Mouse (Mus musculus): ENCODE results near the gene Rps8.
"Not testable (repeated sequence)": the region's sequence is repeated elsewhere in the genome, so short reads cannot be mapped to it uniquely, and the experiment has no call there.

Gene Rps8

GRCm38 (mm10) chr4:117155792-117156355 lies at the start of gene Rps8:
Gene Rps8 (minus strand): TSS chr4:117156243.
- DNase-seq (ENCODE audit: low spot score in 2 of 2), result peak; percentile 82 to 85

- no peak for DNase-seq (ENCODE audit: low spot score in 2 of 2)
Observed at GRCm38 (mm10) chr4:117202992-117203354, 46.9 kb upstream of the Rps8 start.

GRCm38 (mm10) chr4:117202046-117202991 lies 46.3 kb upstream of the Rps8 start:
- peak in 1 of 2 experiments; percentile 56 for DNase-seq (ENCODE audit: low spot score in 2 of 2)

- DNase-seq (ENCODE audit: low spot score in 2 of 2), result no peak
Observed at GRCm38 (mm10) chr4:117191804-117192203, 35.8 kb upstream of the Rps8 start.

GRCm38 (mm10) chr4:117190660-117191059 lies 34.6 kb upstream of the Rps8 start:
- no peak for DNase-seq (ENCODE audit: low spot score in 2 of 2)

GRCm38 (mm10) chr4:117189856-117190543 lies 34.0 kb upstream of the Rps8 start:
- DNase-seq (ENCODE audit: low spot score in 2 of 2), result peak; percentile 47 to 54

- DNase-seq (ENCODE audit: low spot score in 2 of 2), result peak; percentile 88 to 95
Observed at GRCm38 (mm10) chr4:117189382-117189855, 33.4 kb upstream of the Rps8 start.

- DNase-seq (ENCODE audit: low spot score in 2 of 2), result no peak
Observed at GRCm38 (mm10) chr4:117188969-117189368, 32.9 kb upstream of the Rps8 start.

GRCm38 (mm10) chr4:117182759-117183096 lies 26.7 kb upstream of the Rps8 start:
- not testable (repeated sequence) for DNase-seq (ENCODE audit: low spot score in 2 of 2)

GRCm38 (mm10) chr4:117181863-117182758 lies 26.1 kb upstream of the Rps8 start, which contains the start of gene Kif2c:
Gene Kif2c (minus strand): TSS chr4:117182639.
- DNase-seq (ENCODE audit: low spot score in 2 of 2), result peak; percentile 92 to 95

GRCm38 (mm10) chr4:117169936-117170335 lies 13.9 kb upstream of the Rps8 start:
- DNase-seq (ENCODE audit: low spot score in 2 of 2), result no peak

- DNase-seq (ENCODE audit: low spot score in 2 of 2), result no peak
Observed at GRCm38 (mm10) chr4:117161183-117161582, 5.1 kb upstream of the Rps8 start.

GRCm38 (mm10) chr4:117159666-117160065 lies 3.6 kb upstream of the Rps8 start:
- DNase-seq (ENCODE audit: low spot score in 2 of 2), result no peak

- no peak for DNase-seq (ENCODE audit: low spot score in 2 of 2)
Observed at GRCm38 (mm10) chr4:117156372-117156771, 329 bp upstream of the Rps8 start.

- peak in 1 of 2 experiments; percentile 35 for DNase-seq (ENCODE audit: low spot score in 2 of 2)
Observed at GRCm38 (mm10) chr4:117155020-117155791, 837 bp downstream of the Rps8 start.

GRCm38 (mm10) chr4:117152714-117153113 lies 3.3 kb downstream of the Rps8 start:
- peak in 1 of 2 experiments; percentile 19 for DNase-seq (ENCODE audit: low spot score in 2 of 2)

GRCm38 (mm10) chr4:117151416-117151815 lies 4.6 kb downstream of the Rps8 start:
- DNase-seq (ENCODE audit: low spot score in 2 of 2), result no peak

- DNase-seq (ENCODE audit: low spot score in 2 of 2), result no peak
Observed at GRCm38 (mm10) chr4:117150212-117150733, 5.8 kb downstream of the Rps8 start.

GRCm38 (mm10) chr4:117149291-117150211 lies 6.5 kb downstream of the Rps8 start:
- DNase-seq (ENCODE audit: low spot score in 2 of 2), result no peak

Measured in spleen, postnatal 10 days (tissue).